Mouse (Mus musculus) forebrain, embryonic 15.5 days (tissue): ENCODE data around the gene Sprr2a1. TPM values are rescaled to one million over a fixed set of nuclear protein-coding genes. Genes with fewer than 3 reads are reported as not detected.
A peak's percentile ranks its signal among the peaks of the same experiment; 100 is the strongest.
"Not testable (repeated sequence)": the region's sequence is repeated elsewhere in the genome, so short reads cannot be mapped to it uniquely, and the experiment has no call there.

Experiments
- ATAC-seq: fragments of 200-750 bp; cut with Nextera tagmentation; replicated peaks from 2 replicates; pipeline ENCODE4 v1.8.0; 2017; ENCODE audit warnings: mild to moderate bottlenecking, moderate TSS enrichment, moderate library complexity
- H3K27ac ChIP-seq: fragments of 300-500 bp; sonication (generic); replicated peaks from 2 replicates; pipeline ENCODE4 v1.5.1; 2015; ENCODE audit warnings: mild to moderate bottlenecking, inconsistent platforms
- H3K27me3 ChIP-seq: fragments of 300-500 bp; sonication (generic); 2 replicates; pipeline ENCODE4 v1.6.1; 2015; ENCODE audit warnings: inconsistent platforms
- H3K36me3 ChIP-seq: fragments of 300-500 bp; sonication (generic); 2 replicates; pipeline ENCODE4 v1.6.1; 2015; ENCODE audit warnings: mild to moderate bottlenecking, inconsistent platforms
- H3K4me1 ChIP-seq: fragments of 300-500 bp; sonication (generic); 2 replicates; pipeline ENCODE4 v1.6.1; 2015; ENCODE audit warnings: inconsistent platforms
- H3K4me2 ChIP-seq: fragments of 300-500 bp; sonication (generic); replicated peaks from 2 replicates; pipeline ENCODE4 v1.6.1; 2015; ENCODE audit warnings: mild to moderate bottlenecking, inconsistent platforms
- H3K4me3 ChIP-seq: fragments of 300-500 bp; sonication (generic); 2 replicates; pipeline ENCODE4 v1.5.1; 2015; ENCODE audit warnings: mild to moderate bottlenecking, inconsistent platforms
- H3K9ac ChIP-seq: fragments of 300-500 bp; sonication (generic); replicated peaks from 2 replicates; pipeline ENCODE4 v1.6.1; 2015; ENCODE audit warnings: mild to moderate bottlenecking, inconsistent platforms
- H3K9me3 ChIP-seq: fragments of 300-500 bp; sonication (generic); 2 replicates; pipeline ENCODE4 v1.6.1; 2016; ENCODE audit warnings: inconsistent platforms
- WGBS: fragments of 180-500 bp; shearing (Covaris S2); methylation state at CpG from one replicate; pipeline ENCODE4 v1.1.7; 2015; ENCODE audit warnings: mixed read lengths; 5-methylcytosine and 5-hydroxymethylcytosine counted together
- polyA plus RNA-seq: library from polyadenylated mRNA; unstranded; fragments of >200 nt; fragmentation: Nextera tagmentation; extraction: Ambion mirVana; gene quantifications from 2 replicates; pipeline ENCODE4 v1.2.1, GENCODE M21; 2015

The Sprr2a1 gene
- polyA plus RNA-seq, 1 experiment from 2014 or later = not detected

- H3K36me3 ChIP-seq, H3K4me2 ChIP-seq, H3K9ac ChIP-seq, H3K9me3 ChIP-seq, H3K4me3 ChIP-seq, H3K27me3 ChIP-seq, H3K4me1 ChIP-seq, H3K27ac ChIP-seq: not testable (repeated sequence)
- peak; percentile 43; the same call in 1 of the 2 replicates for ATAC-seq
- no CpG with 5 or more reads among the region's 1 CpGs for WGBS
Measured at GRCm38 (mm10) chr3:92239197-92239596, 23.6 kb downstream of the Sprr2a1 start.

- not testable (repeated sequence) for H3K9ac ChIP-seq, H3K27me3 ChIP-seq, ATAC-seq, H3K27ac ChIP-seq, H3K4me2 ChIP-seq, H3K36me3 ChIP-seq, H3K9me3 ChIP-seq, H3K4me1 ChIP-seq, H3K4me3 ChIP-seq
Measured at GRCm38 (mm10) chr3:92244833-92245232, 29.2 kb downstream of the Sprr2a1 start.

- H3K4me2 ChIP-seq, H3K9ac ChIP-seq, H3K27ac ChIP-seq, H3K27me3 ChIP-seq, H3K9me3 ChIP-seq, H3K4me3 ChIP-seq, H3K4me1 ChIP-seq, ATAC-seq, H3K36me3 ChIP-seq: not testable (repeated sequence)
- no CpG with 5 or more reads among the region's 10 CpGs for WGBS
Measured at GRCm38 (mm10) chr3:92246245-92246644, 30.6 kb downstream of the Sprr2a1 start.

GRCm38 (mm10) chr3:92248494-92248893 is 32.9 kb downstream of the Sprr2a1 start:
- H3K4me1 ChIP-seq, H3K27ac ChIP-seq, H3K9me3 ChIP-seq, H3K4me2 ChIP-seq, H3K27me3 ChIP-seq, H3K9ac ChIP-seq, H3K36me3 ChIP-seq, H3K4me3 ChIP-seq: not testable (repeated sequence)
- peak; percentile 23; the same call in 1 of the 2 replicates for ATAC-seq

DNA sequence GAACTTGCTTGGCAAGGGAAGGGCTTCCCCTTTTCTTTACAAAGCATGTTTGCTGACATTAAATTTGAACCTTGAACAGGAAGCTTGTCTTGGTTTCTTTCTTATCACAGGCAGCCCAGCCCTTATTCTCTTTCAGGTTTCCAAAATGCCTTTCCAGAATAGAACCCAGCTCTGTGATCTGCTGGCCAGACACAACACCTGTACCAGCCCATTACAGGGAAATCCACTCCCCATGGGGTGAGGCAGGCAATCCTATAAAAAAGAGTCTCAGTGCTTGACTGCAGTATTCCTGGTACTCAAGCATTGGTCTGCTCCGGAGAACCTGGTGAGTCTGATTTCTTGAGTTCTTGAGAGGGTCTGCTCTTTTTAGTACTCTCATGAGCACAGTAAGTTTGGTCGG is 34.9 kb downstream of the Sprr2a1 start:
- H3K9me3 ChIP-seq, H3K9ac ChIP-seq, H3K27ac ChIP-seq, H3K36me3 ChIP-seq, H3K27me3 ChIP-seq, H3K4me2 ChIP-seq, ATAC-seq, H3K4me1 ChIP-seq, H3K4me3 ChIP-seq: not testable (repeated sequence)
- 91% methylated on average over 2 of the region's 2 CpGs for WGBS

GRCm38 (mm10) chr3:92253860-92254259 is 38.3 kb downstream of the Sprr2a1 start:
- H3K27me3 ChIP-seq, H3K27ac ChIP-seq, H3K9me3 ChIP-seq, H3K36me3 ChIP-seq, H3K4me2 ChIP-seq, H3K9ac ChIP-seq, H3K4me1 ChIP-seq, H3K4me3 ChIP-seq: not testable (repeated sequence)
- peak; percentile 47; the same call in 1 of the 2 replicates for ATAC-seq
- no CpG with 5 or more reads among the region's 8 CpGs for WGBS

DNA sequence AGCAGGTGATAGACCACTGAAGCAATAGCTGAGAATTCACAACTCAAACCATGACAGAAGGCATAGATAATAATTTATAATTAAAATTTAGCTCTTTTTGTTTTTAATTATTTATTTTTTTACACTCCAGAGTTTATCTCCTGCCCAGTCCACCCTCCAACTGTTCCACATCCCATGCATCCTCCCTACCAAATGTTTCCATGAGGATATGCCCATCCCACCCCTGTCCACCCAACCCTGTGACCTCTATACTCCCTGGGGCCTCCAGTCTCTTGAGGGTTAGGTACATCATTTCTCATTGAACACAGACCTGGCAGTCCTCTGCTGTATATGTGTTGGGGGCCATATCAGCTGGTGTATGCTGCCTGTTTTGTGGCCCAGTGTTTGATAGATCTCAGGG is 42.9 kb downstream of the Sprr2a1 start:
- not testable (repeated sequence) for H3K27me3 ChIP-seq, H3K36me3 ChIP-seq, H3K4me3 ChIP-seq, H3K9ac ChIP-seq, H3K4me2 ChIP-seq, H3K4me1 ChIP-seq, H3K27ac ChIP-seq, H3K9me3 ChIP-seq
- peak; percentile 44 for ATAC-seq

DNA sequence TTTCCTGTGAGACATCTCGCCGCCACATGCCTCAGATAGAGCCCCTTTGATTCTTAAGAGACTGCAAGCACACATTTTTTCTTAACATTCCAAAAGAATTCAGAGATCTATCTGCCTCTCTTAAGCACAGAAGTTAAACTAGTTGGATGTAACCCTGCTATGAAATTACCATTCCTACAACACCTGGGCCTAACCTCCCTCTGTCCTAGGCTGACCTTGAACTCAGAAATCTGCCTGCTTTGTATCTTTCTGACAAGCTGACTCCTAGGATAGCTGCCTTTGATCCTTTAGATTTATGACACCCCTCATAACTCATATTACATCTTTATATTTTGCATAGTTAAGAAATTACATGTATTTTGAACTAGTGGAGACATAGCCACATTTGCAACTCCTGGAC is 47.9 kb downstream of the Sprr2a1 start:
- H3K4me3 ChIP-seq, H3K27ac ChIP-seq, H3K4me1 ChIP-seq, H3K9ac ChIP-seq, H3K27me3 ChIP-seq, H3K9me3 ChIP-seq, ATAC-seq, H3K36me3 ChIP-seq, H3K4me2 ChIP-seq: not testable (repeated sequence)
- no CpG with 5 or more reads among the region's 2 CpGs for WGBS

Other genes starting within 250 kb of the Sprr2a1 start
- not detected in 2 replicates for gene Pglyrp3, start 201.2 kb upstream of the Sprr2a1 start, polyA plus RNA-seq
- 3.1 and 3.5 TPM in 2 replicates for gene Lor, start 132.7 kb upstream of the Sprr2a1 start, polyA plus RNA-seq
- not detected in 2 replicates for gene Prr9, start 91.9 kb upstream of the Sprr2a1 start, polyA plus RNA-seq
- gene Lelp1, start 73.1 kb upstream of the Sprr2a1 start, polyA plus RNA-seq = not detected in 2 replicates
- not detected in 2 replicates for gene Sprr2a2, start 121 bp downstream of the Sprr2a1 start, polyA plus RNA-seq
- gene Sprr2a3, start 69.6 kb downstream of the Sprr2a1 start, polyA plus RNA-seq = not detected in 2 replicates
- not detected in 2 replicates for gene Sprr2b, start 100.8 kb downstream of the Sprr2a1 start, polyA plus RNA-seq
- not detected in 2 replicates for gene Sprr2d, start 123.3 kb downstream of the Sprr2a1 start, polyA plus RNA-seq
- not detected in 2 replicates for gene Sprr2e, start 136.3 kb downstream of the Sprr2a1 start, polyA plus RNA-seq
- not detected in 2 replicates for gene Sprr2f, start 149.4 kb downstream of the Sprr2a1 start, polyA plus RNA-seq
- not detected in 2 replicates for gene Sprr2h, start 169.9 kb downstream of the Sprr2a1 start, polyA plus RNA-seq
- gene Sprr2i, start 192.2 kb downstream of the Sprr2a1 start, polyA plus RNA-seq = not detected in 2 replicates
- not detected in 2 replicates for gene Sprr2j-ps, start 202.3 kb downstream of the Sprr2a1 start, polyA plus RNA-seq
- 6.7 and 7.1 TPM in 2 replicates for gene Gm9774, start 213.6 kb downstream of the Sprr2a1 start, polyA plus RNA-seq
- gene Sprr2k, start 216.8 kb downstream of the Sprr2a1 start, polyA plus RNA-seq = not detected in 2 replicates
- gene Sprr1b, start 223.0 kb downstream of the Sprr2a1 start, polyA plus RNA-seq = not detected in 2 replicates
- not detected in 2 replicates for gene Sprr3, start 242.9 kb downstream of the Sprr2a1 start, polyA plus RNA-seq